Mouse (Mus musculus): ENCODE data around the gene Mrpl35.

DNA sequence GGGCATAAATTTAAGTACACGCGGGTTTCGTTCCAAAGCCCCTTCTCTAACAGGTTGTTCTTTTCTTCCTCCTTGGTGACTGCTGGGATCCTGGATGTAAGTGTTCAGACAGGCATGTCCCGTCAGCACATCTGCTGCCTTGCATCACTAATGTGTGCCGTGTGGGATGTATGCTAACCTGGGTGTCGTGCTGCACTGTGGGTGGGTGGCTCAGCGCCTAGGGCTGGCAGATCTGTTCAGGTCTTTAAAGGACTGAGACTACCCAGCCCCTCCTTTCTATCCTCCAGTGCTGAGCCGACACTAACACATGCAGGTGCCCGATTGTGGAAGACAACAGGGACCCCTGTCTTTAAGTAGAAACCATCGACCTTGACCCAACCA lies 25.1 kb downstream of the Mrpl35 start:
- no peak for TF ChIP-seq CTCF (IDR thresholded peaks at IDR 0.05; ENCODE audit: low read depth, low read length)
- no peak for TF ChIP-seq POLR2A (IDR thresholded peaks at IDR 0.05; ENCODE audit: insufficient read depth, low read length)

Data from ES-Bruce4 (cell line).